Mouse (Mus musculus) right cerebral cortex, adult 18-20 months (tissue): ENCODE measurements at regions not wholly inside any gene's neighbourhood (a gene's known extent, or its start where the extent isn't known, plus 50 kb on each side); places are given as distances from the start of the nearest gene placed in this dataset.

Experiments
- DNase-seq: peaks from one replicate; pipeline ENCODE4 v3.0.0; 2022; ENCODE audit warnings: mixed read lengths

GRCm38 (mm10) chr14:111212929-111213657, 458.1 kb upstream of the Slitrk6 start:
- DNase-seq = no peak

DNA sequence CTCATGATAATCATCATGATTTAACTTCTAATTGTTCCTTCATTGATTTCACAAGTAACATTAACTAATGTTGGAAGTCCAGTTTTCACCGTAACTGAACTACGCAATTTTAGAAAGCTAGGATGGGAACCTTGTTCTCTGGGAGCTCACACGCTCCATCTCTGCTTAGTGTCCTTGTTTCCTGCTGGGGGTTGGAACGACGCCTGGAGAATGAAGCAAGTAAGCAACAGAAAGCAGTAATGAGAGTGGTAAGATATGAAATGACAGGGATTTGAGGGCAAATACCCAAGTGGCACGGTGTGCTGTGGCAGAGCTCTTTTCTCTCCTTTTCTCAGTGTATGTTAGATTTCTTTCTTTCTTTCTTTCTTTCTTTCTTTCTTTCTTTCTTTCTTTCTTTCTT, 448.0 kb upstream of the Slitrk5 start:
- no peak for DNase-seq

GRCm38 (mm10) chr14:111239121-111239520, 435.8 kb upstream of the Slitrk5 start:
- no peak for DNase-seq

- peak; percentile 82 for DNase-seq
Observed at GRCm38 (mm10) chr14:111249347-111249946, 425.4 kb upstream of the Slitrk5 start.

GRCm38 (mm10) chr14:111253190-111253589, 421.7 kb upstream of the Slitrk5 start:
- DNase-seq = no peak

- DNase-seq = no peak
Observed at GRCm38 (mm10) chr14:111261696-111262095, 413.2 kb upstream of the Slitrk5 start.

- DNase-seq = no peak
Observed at GRCm38 (mm10) chr14:111270239-111270638, 404.7 kb upstream of the Slitrk5 start.

GRCm38 (mm10) chr14:111281354-111281753, 393.5 kb upstream of the Slitrk5 start:
- peak; percentile 8 for DNase-seq

DNA sequence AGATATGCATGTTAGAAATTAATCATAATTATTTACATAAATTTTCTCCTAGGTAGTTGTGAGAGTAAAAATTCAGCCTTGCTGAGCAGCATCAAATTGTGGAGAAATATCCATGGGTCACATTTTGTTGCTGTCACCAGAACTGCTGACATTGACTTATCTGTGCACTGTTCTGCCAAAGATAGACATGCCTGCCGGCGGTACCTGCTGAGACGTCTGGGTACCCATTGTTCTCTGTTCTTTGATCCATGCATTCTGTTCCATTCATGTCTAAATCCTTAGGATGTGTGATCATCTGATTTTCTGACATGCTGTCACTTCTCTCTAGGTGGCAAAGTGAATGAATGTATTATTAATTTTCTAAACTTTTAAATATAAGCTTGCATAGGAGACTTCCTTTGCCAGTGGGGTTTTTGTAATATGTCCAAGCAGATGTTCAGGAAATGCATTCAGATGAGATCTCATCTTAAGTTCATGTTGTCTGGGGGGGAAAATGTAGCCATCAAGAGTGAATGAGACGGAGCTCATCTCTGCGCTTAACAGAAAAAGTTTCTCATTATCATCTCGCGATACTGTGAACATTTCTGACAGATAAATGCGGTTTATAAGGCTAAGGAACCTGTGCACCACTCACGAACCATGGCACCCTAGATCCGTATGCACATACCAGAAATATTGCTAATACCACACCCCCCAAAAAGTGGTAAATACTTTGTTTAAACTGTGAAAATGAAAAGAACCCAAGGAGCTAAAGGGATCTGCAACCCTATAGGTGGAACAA, 391.0 kb upstream of the Slitrk5 start:
- no peak for DNase-seq

- DNase-seq = no peak
Observed at GRCm38 (mm10) chr14:111285981-111286380, 388.9 kb upstream of the Slitrk5 start.

DNA sequence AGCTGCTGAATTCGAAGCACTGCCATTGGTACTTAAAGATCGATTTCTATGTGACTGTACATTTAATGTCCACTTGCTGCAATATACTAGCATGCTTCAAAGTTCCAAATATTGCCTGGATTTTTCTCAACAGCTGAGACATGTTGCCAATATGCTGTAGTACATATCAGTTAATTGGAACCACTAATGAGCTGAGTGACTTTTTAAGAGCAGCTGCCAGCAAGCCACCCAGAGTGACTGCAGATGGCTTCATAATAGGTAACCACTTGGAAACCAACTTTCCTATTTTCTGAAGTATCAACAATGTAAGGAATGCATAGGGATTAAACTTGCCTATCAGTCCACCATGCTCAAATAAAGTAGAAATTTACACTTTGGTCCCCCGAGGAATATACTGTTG, 379.4 kb upstream of the Slitrk5 start:
- no peak for DNase-seq

DNA sequence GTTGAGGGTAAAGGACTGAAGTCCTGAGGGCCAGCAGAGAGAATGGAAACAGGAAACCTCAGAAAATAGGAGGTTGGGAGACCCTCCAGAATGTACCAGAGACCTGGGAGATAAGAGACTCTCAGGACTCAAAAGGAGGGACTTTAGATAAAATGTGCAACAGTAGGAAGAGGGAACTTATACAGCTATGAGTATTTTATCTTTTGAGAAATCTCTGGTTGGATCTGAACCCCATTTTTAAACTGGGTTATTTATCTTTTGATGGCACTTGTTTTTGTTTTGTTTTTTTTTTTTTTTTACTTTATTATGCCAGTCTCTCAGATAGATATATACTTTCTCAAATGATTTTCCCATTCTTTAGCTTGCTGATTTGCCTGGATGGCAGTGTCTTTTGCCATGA, 377.1 kb upstream of the Slitrk5 start:
- no peak for DNase-seq

DNA sequence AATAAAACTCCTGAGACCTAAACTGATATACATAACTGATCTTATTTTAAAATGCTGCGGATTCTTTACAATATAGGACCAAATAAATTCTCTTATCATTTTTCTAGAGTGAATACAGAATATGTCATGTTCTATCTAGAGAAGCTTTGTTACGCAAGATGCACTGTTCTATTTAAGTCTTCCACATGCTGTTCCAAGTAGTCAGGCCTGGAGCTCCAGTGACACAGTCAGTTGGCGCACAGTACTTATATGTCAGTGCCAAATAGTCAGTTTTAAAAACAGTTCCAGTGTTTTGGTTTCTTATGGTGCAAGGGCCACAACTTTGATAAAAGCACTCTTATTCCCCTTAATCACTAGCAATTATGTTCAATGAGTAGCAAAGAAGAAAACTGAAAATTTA, 344.3 kb upstream of the Slitrk5 start:
- peak; percentile 11 for DNase-seq

DNA sequence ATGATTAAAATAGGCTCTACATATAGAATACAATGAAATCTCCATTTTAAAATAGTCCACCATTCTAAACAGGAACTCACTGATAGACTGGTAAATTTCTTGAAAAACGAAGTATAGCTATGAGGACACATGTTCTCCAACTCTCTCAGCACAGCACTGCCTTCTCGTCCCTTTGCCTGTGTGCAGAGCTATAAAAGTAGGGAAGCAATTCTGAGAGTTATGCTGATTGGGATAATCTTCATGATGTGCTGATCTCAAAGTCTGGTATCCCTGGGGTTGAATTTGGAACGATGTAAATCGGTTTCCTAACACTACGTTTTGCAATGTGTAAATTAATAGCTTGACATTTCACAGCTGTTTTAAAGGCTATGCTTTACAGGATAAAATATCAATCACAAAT, 321.4 kb upstream of the Slitrk5 start:
- no peak for DNase-seq

- DNase-seq = peak; percentile 2
Observed at GRCm38 (mm10) chr14:111396803-111397202, 278.1 kb upstream of the Slitrk5 start.

DNA sequence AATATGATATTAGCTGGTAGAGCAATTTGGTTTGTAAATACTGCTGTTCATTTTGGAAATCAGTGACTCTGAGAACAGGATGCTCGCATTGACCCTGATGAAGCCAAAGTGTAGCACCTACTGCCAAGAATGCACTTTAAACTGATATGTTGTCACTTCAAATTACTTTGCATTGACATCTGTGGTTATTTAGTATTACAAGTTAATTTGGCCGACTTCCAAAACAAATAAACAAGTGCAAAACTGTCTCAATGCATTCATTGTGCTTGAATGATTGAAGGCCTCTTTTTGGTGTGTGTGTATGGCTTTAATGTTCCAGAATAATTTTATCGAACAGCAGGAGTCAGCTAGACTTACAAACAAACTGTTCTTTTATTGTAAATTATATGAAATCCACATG, 274.1 kb upstream of the Slitrk5 start:
- DNase-seq = no peak

GRCm38 (mm10) chr14:111402538-111402937, 272.4 kb upstream of the Slitrk5 start:
- DNase-seq = no peak

DNA sequence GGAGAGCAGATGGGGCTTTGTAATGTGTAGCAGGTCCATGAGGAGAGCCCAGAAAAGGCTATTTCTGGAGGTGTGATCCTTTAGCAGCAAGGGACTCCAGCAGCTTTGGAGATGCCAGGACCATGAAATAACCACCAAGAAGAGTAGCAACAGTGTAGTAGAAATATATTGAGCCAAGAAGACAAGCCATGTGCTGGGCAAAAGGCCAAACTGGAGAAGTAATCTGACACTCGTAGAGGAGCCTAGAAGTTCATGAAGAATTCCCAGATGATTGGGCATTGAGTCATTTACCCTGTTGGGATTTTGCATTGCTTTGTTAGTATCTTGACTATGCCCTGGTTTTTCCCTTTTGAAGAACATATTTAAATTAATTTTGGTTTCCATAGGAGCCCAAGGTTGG, 271.3 kb upstream of the Slitrk5 start:
- DNase-seq = no peak

DNA sequence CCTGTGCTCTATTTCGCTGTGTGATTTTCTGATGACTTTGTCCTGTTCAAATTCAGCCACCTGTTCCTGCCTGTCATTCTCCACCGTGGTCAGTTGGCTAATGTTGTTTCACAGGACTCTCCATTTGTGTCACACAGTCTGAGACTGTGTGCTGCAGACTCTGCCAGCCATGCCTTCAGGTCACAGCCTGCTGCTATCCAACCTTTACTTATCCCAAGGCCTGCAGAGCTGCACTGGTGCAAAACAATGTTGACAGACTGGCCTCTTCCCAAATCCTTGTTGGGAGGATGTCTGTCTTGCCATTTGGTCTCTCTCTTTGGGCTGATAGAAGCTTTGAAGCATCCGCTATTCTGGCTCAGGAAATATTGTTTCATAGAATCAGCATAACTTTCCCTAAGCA, 261.4 kb upstream of the Slitrk5 start:
- DNase-seq = no peak

GRCm38 (mm10) chr14:111418531-111418930, 256.4 kb upstream of the Slitrk5 start:
- no peak for DNase-seq

GRCm38 (mm10) chr14:111429101-111429857, 245.6 kb upstream of the Slitrk5 start:
- DNase-seq = no peak
